Mouse (Mus musculus): ENCODE measurements around the gene Slc7a6os. TPM values are rescaled to one million over a fixed set of nuclear protein-coding genes. Genes with fewer than 3 reads are reported as not detected.
A peak's percentile ranks its signal among the peaks of the same experiment; 100 is the strongest.
"Not testable (repeated sequence)": the region's sequence is repeated elsewhere in the genome, so short reads cannot be mapped to it uniquely, and the experiment has no call there.

Gene Slc7a6os
- polyA plus RNA-seq, 1 experiment from 2014 or later, result 40.8 TPM

GRCm38 (mm10) chr8:106219620-106220019 is 8.9 kb upstream of the Slc7a6os start:
- H3K27me3 ChIP-seq (replicated peaks; ENCODE audit: control insufficient read depth, insufficient read depth, low read length), result no peaks in the 10 kb centered on the region
- H3K4me1 ChIP-seq (replicated peaks; ENCODE audit: control insufficient read depth, insufficient read depth, low read length), result no peaks in the 10 kb centered on the region
- ATAC-seq, result no peak
- no peak overlapping the region for H3K4me3 ChIP-seq (replicated peaks; ENCODE audit: low read length)
- H3K4me2 ChIP-seq (ENCODE audit: low read length), result no peak overlapping the region
- 95% methylated on average over 3 of the region's 3 CpGs for WGBS
- no peak overlapping the region for H3K27ac ChIP-seq (ENCODE audit: low read length)
- H3K9me3 ChIP-seq (ENCODE audit: control insufficient read depth, low read length), result no peaks in the 10 kb centered on the region
- no peak overlapping the region for H3K9ac ChIP-seq (replicated peaks; ENCODE audit: low read depth, low read length)
- peaks cover 6% of the 10 kb centered on the region for H3K36me3 ChIP-seq (ENCODE audit: control insufficient read depth, insufficient read depth)

DNA sequence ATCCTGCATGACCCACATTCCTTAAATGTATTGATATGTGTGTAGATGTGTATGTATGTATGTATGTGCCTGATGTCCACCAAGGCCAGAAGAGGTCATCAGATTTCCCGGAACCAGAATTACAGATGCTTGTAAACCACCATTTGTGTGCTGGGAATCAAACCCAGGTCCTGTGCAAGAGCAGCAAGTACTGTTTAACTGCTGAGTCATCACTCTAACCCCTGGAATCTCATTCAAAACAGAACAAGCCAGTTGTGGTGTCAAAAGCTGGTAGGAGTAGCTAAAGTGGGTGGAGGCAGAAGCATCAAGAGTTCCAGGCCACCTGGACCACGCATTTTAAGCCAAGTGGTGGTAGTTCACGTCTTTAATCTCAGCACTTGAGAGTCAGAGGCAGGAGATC is 3.2 kb upstream of the Slc7a6os start:
- Histone ChIP-seq H3K4me3 (replicated peaks; ENCODE audit: low read length) (no peak overlapping the region), H3K27me3 (replicated peaks; ENCODE audit: control insufficient read depth, insufficient read depth, low read length) (no peaks in the 10 kb centered on the region), H3K4me2 (ENCODE audit: low read length) (no peak overlapping the region), H3K9me3 (ENCODE audit: control insufficient read depth, low read length) (no peaks in the 10 kb centered on the region), H3K4me1 (replicated peaks; ENCODE audit: control insufficient read depth, insufficient read depth, low read length) (peaks cover 13% of the 10 kb centered on the region), H3K36me3 (ENCODE audit: control insufficient read depth, insufficient read depth) (peaks cover 6% of the 10 kb centered on the region; the same call in 1 of the 2 replicates), H3K9ac (replicated peaks; ENCODE audit: low read depth, low read length) (no peak overlapping the region), H3K27ac (ENCODE audit: low read length) (no peak overlapping the region)
- no peak for ATAC-seq
- 95% methylated on average over 3 of the region's 3 CpGs for WGBS

- 0 out of 2 replicates have a peak, but pooled peaks have one; percentile 1 for ATAC-seq
- Histone ChIP-seq H3K9me3 (ENCODE audit: control insufficient read depth, low read length) (no peaks in the 10 kb centered on the region), H3K27me3 (replicated peaks; ENCODE audit: control insufficient read depth, insufficient read depth, low read length) (no peaks in the 10 kb centered on the region), H3K36me3 (ENCODE audit: control insufficient read depth, insufficient read depth) (peaks cover 4% of the 10 kb centered on the region; the same call in 1 of the 2 replicates), H3K4me2 (ENCODE audit: low read length) (peak overlapping the region; percentile 85), H3K9ac (replicated peaks; ENCODE audit: low read depth, low read length) (peak overlapping the region; percentile 96), H3K27ac (ENCODE audit: low read length) (peak overlapping the region; percentile 93), H3K4me1 (replicated peaks; ENCODE audit: control insufficient read depth, insufficient read depth, low read length) (peaks cover 17% of the 10 kb centered on the region), H3K4me3 (replicated peaks; ENCODE audit: low read length) (peak overlapping the region; percentile 94)
- 6% methylated on average over 13 of the region's 13 CpGs for WGBS
Observed at GRCm38 (mm10) chr8:106211421-106211820, 686 bp upstream of the Slc7a6os start.

GRCm38 (mm10) chr8:106210035-106210731 is 552 bp downstream of the Slc7a6os start:
- WGBS, result under 1% methylated on average over 33 of the region's 35 CpGs
- Histone ChIP-seq H3K36me3 (ENCODE audit: control insufficient read depth, insufficient read depth) (peaks cover 9% of the 10 kb centered on the region; the same call in 1 of the 2 replicates), H3K27me3 (replicated peaks; ENCODE audit: control insufficient read depth, insufficient read depth, low read length) (no peaks in the 10 kb centered on the region)

GRCm38 (mm10) chr8:106199596-106199995 is 11.1 kb downstream of the Slc7a6os start:
- not testable (repeated sequence) for H3K4me3 ChIP-seq (replicated peaks; ENCODE audit: low read length); H3K27me3 ChIP-seq (replicated peaks; ENCODE audit: control insufficient read depth, insufficient read depth, low read length); ATAC-seq; H3K9me3 ChIP-seq (ENCODE audit: control insufficient read depth, low read length); H3K27ac ChIP-seq (ENCODE audit: low read length); H3K9ac ChIP-seq (replicated peaks; ENCODE audit: low read depth, low read length); H3K4me2 ChIP-seq (ENCODE audit: low read length); H3K4me1 ChIP-seq (replicated peaks; ENCODE audit: control insufficient read depth, insufficient read depth, low read length)
- peaks cover 35% of the 10 kb centered on the region for H3K36me3 ChIP-seq (ENCODE audit: control insufficient read depth, insufficient read depth)
- 80% methylated on average over 3 of the region's 3 CpGs for WGBS

More at GRCm38 (mm10) chr8:106210035-106210731, 552 bp downstream of the Slc7a6os start:
- ATAC-seq, result peak; percentile 62
- no peaks in the 10 kb centered on the region for H3K9me3 ChIP-seq (ENCODE audit: control insufficient read depth, low read length)
- peak overlapping the region; percentile 93 for H3K27ac ChIP-seq (ENCODE audit: low read length)
- H3K4me3 ChIP-seq (replicated peaks; ENCODE audit: low read length), result peak overlapping the region; percentile 94
- H3K4me2 ChIP-seq (ENCODE audit: low read length), result peak overlapping the region; percentile 85
- peak overlapping the region; percentile 96 for H3K9ac ChIP-seq (replicated peaks; ENCODE audit: low read depth, low read length)
- H3K4me1 ChIP-seq (replicated peaks; ENCODE audit: control insufficient read depth, insufficient read depth, low read length), result peaks cover 17% of the 10 kb centered on the region

DNA sequence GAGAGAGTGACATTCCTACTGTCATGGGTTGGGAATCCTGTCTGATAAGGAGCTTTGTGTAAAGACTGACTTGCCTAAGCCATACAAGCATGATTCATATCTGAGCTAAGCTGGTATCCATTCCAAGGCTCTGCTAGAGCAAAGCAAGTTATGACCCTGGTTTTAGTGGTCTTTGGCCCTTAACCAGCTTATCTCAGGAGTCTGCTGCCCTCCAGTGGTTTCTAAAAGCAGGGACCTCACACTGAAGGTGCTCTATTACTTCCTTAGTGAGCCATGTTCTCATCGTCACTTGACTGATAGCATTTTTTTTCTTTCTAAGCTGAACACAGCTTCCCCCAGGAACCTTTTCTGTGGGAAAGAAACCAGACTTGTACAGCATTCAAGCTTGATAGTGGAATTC is 12.0 kb downstream of the Slc7a6os start:
- no peak for ATAC-seq
- H3K9me3 ChIP-seq (ENCODE audit: control insufficient read depth, low read length), result no peaks in the 10 kb centered on the region
- no peaks in the 10 kb centered on the region for H3K4me1 ChIP-seq (replicated peaks; ENCODE audit: control insufficient read depth, insufficient read depth, low read length)
- peaks cover 38% of the 10 kb centered on the region for H3K36me3 ChIP-seq (ENCODE audit: control insufficient read depth, insufficient read depth)
- no peak overlapping the region for H3K27ac ChIP-seq (ENCODE audit: low read length)
- no peaks in the 10 kb centered on the region for H3K27me3 ChIP-seq (replicated peaks; ENCODE audit: control insufficient read depth, insufficient read depth, low read length)
- no peak overlapping the region for H3K4me2 ChIP-seq (ENCODE audit: low read length)
- WGBS, result 9% methylated on average over 1 of the region's 1 CpGs
- no peak overlapping the region for H3K9ac ChIP-seq (replicated peaks; ENCODE audit: low read depth, low read length)
- H3K4me3 ChIP-seq (replicated peaks; ENCODE audit: low read length), result no peak overlapping the region

GRCm38 (mm10) chr8:106194062-106194461 is 16.7 kb downstream of the Slc7a6os start:
- Histone ChIP-seq H3K27ac (ENCODE audit: low read length) (no peak overlapping the region), H3K27me3 (replicated peaks; ENCODE audit: control insufficient read depth, insufficient read depth, low read length) (no peaks in the 10 kb centered on the region), H3K4me2 (ENCODE audit: low read length) (no peak overlapping the region), H3K9ac (replicated peaks; ENCODE audit: low read depth, low read length) (no peak overlapping the region), H3K4me3 (replicated peaks; ENCODE audit: low read length) (no peak overlapping the region), H3K36me3 (ENCODE audit: control insufficient read depth, insufficient read depth) (peaks cover 31% of the 10 kb centered on the region), H3K9me3 (ENCODE audit: control insufficient read depth, low read length) (no peaks in the 10 kb centered on the region), H3K4me1 (replicated peaks; ENCODE audit: control insufficient read depth, insufficient read depth, low read length) (no peaks in the 10 kb centered on the region)
- ATAC-seq, result no peak
- 91% methylated on average over 5 of the region's 5 CpGs for WGBS

DNA sequence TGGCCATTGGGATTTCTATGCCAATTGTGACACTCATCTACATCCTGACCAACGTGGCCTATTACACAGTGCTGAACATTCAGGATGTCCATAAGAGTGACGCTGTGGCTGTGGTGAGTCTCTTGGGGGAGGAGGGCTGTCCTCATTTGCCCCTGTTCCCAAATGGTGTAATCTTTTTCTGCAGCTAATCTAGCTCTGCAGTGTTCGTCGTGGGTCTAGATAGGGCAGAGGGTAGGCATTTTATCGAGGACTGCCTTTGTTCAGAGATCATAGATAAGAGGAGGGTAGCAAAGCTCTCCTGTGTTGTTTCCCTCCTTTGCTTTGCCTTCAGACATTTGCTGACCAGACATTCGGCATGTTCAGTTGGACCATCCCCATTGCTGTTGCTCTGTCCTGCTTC is 17.6 kb downstream of the Slc7a6os start:
- no peaks in the 10 kb centered on the region for H3K4me1 ChIP-seq (replicated peaks; ENCODE audit: control insufficient read depth, insufficient read depth, low read length)
- H3K27me3 ChIP-seq (replicated peaks; ENCODE audit: control insufficient read depth, insufficient read depth, low read length), result no peaks in the 10 kb centered on the region
- H3K4me2 ChIP-seq (ENCODE audit: low read length), result no peak overlapping the region
- ATAC-seq, result no peak
- H3K9ac ChIP-seq (replicated peaks; ENCODE audit: low read depth, low read length), result no peak overlapping the region
- H3K4me3 ChIP-seq (replicated peaks; ENCODE audit: low read length), result no peak overlapping the region
- H3K36me3 ChIP-seq (ENCODE audit: control insufficient read depth, insufficient read depth), result peaks cover 30% of the 10 kb centered on the region
- WGBS, result 93% methylated on average over 6 of the region's 6 CpGs
- no peaks in the 10 kb centered on the region for H3K9me3 ChIP-seq (ENCODE audit: control insufficient read depth, low read length)
- H3K27ac ChIP-seq (ENCODE audit: low read length), result no peak overlapping the region

- H3K9ac ChIP-seq (replicated peaks; ENCODE audit: low read depth, low read length), result no peak overlapping the region
- no peaks in the 10 kb centered on the region for H3K4me1 ChIP-seq (replicated peaks; ENCODE audit: control insufficient read depth, insufficient read depth, low read length)
- H3K27me3 ChIP-seq (replicated peaks; ENCODE audit: control insufficient read depth, insufficient read depth, low read length), result no peaks in the 10 kb centered on the region
- ATAC-seq, result no peak
- H3K9me3 ChIP-seq (ENCODE audit: control insufficient read depth, low read length), result no peaks in the 10 kb centered on the region
- WGBS, result 95% methylated on average over 5 of the region's 5 CpGs
- no peak overlapping the region for H3K4me3 ChIP-seq (replicated peaks; ENCODE audit: low read length)
- peaks cover 32% of the 10 kb centered on the region for H3K36me3 ChIP-seq (ENCODE audit: control insufficient read depth, insufficient read depth)
- H3K27ac ChIP-seq (ENCODE audit: low read length), result no peak overlapping the region
- no peak overlapping the region for H3K4me2 ChIP-seq (ENCODE audit: low read length)
Observed at GRCm38 (mm10) chr8:106191639-106192038, 19.1 kb downstream of the Slc7a6os start.
